Mouse (Mus musculus) intestine, embryonic 14.5 days (tissue): Measurements from ENCODE around the gene Klk10. TPM values are rescaled to one million over a fixed set of nuclear protein-coding genes. Genes with fewer than 3 reads are reported as not detected.

ENCODE experiments used
- ATAC-seq: fragments of 200-750 bp; cut with Nextera tagmentation; replicated peaks from 2 replicates; pipeline ENCODE4 v1.8.0; 2017; ENCODE audit warnings: low read depth, moderate number of reproducible peaks, moderate TSS enrichment, moderate library complexity; ENCODE audit not compliant: low FRiP score, low TSS enrichment
- DNase-seq: peaks from one replicate; pipeline ENCODE4 v3.0.0-alpha.2; 2018; ENCODE audit warnings: low spot score
- H3K27ac ChIP-seq: fragments of 300-500 bp; sonication (generic); 2 replicates; pipeline ENCODE4 v1.5.1; 2014; ENCODE audit warnings: low read depth, mild to moderate bottlenecking, control low read depth
- H3K27me3 ChIP-seq: fragments of 300-500 bp; sonication (generic); replicated peaks from 2 replicates; pipeline ENCODE4 v1.6.1; 2014; ENCODE audit warnings: low read length, control low read depth; ENCODE audit not compliant: control insufficient read depth, insufficient read depth
- H3K36me3 ChIP-seq: fragments of 300-500 bp; sonication (generic); 2 replicates; pipeline ENCODE4 v1.6.1; 2014; ENCODE audit warnings: low read length, control low read depth; ENCODE audit not compliant: control insufficient read depth, insufficient read depth
- H3K4me1 ChIP-seq: fragments of 300-500 bp; sonication (generic); replicated peaks from 2 replicates; pipeline ENCODE4 v1.6.1; 2014; ENCODE audit warnings: low read length, control low read depth, mixed read lengths; ENCODE audit not compliant: control insufficient read depth, insufficient read depth
- H3K4me2 ChIP-seq: fragments of 300-500 bp; sonication (generic); 2 replicates; pipeline ENCODE4 v1.6.1; 2014; ENCODE audit warnings: low read length
- H3K4me3 ChIP-seq: fragments of 300-500 bp; sonication (generic); 2 replicates; pipeline ENCODE4 v1.5.1; 2014; ENCODE audit warnings: low read depth, low read length, control low read depth, mixed read lengths
- H3K9ac ChIP-seq: fragments of 300-500 bp; sonication (generic); 2 replicates; pipeline ENCODE4 v1.6.1; 2014; ENCODE audit warnings: mild to moderate bottlenecking, low read length
- H3K9me3 ChIP-seq: fragments of 300-500 bp; sonication (generic); 2 replicates; pipeline ENCODE4 v1.6.1; 2016; ENCODE audit warnings: low read length, control low read depth; ENCODE audit not compliant: control insufficient read depth
- WGBS: fragments of 180-500 bp; shearing (Covaris S2); extraction: QIAGEN DNeasy Blood & Tissue Kit; methylation state at CpG from one replicate; pipeline ENCODE4 v1.1.7; 2014; 5-methylcytosine and 5-hydroxymethylcytosine counted together
- polyA plus RNA-seq: library from polyadenylated mRNA; unstranded; fragments of >200 nt; fragmentation: Nextera tagmentation; extraction: Ambion mirVana; gene quantifications from 2 replicates; pipeline ENCODE4 v1.2.1, GENCODE M21; 2014

Klk10 gene
- polyA plus RNA-seq, 1 experiment from 2014 or later = 1.4 TPM

- H3K36me3 ChIP-seq = no peaks in the 10 kb centered on the region
- H3K9me3 ChIP-seq = no peaks in the 10 kb centered on the region
- 0 out of 2 replicates have a peak, but pooled peaks cover 8% of the 10 kb centered on the region for H3K4me1 ChIP-seq
- no peak overlapping the region for H3K4me2 ChIP-seq
- no peak overlapping the region for H3K9ac ChIP-seq
- DNase-seq (no peak), ATAC-seq (no peak)
- 0 out of 2 replicates have a peak, but pooled peaks cover 5% of the 10 kb centered on the region for H3K27me3 ChIP-seq
- WGBS = 80% methylated on average over 7 of the region's 7 CpGs
- H3K27ac ChIP-seq = no peak overlapping the region
- no peak overlapping the region for H3K4me3 ChIP-seq
Observed at GRCm38 (mm10) chr7:43799876-43800275, 19.0 kb downstream of the Klk10 start.

- Histone ChIP-seq H3K4me3 (no peak within 1 kb of the TSS), H3K36me3 (no peaks in the 10 kb centered on the region), H3K9ac (no peak within 1 kb of the TSS), H3K9me3 (no peaks in the 10 kb centered on the region), H3K4me2 (no peak within 1 kb of the TSS), H3K27me3 (no peaks in the 10 kb centered on the region), H3K4me1 (no peaks in the 10 kb centered on the region), H3K27ac (no peak within 1 kb of the TSS)
- DNase-seq (no peak), ATAC-seq (no peak)
- WGBS = 41% methylated on average over 5 of the region's 5 CpGs
Observed at GRCm38 (mm10) chr7:43810994-43811393, 30.2 kb downstream of the Klk10 start, which contains the start of gene Klk7. Gene Klk7, plus strand, starts transcription at chr7:43811294.

GRCm38 (mm10) chr7:43815211-43815610, 34.4 kb downstream of the Klk10 start:
- DNase-seq = peak; percentile 10
- 85% methylated on average over 7 of the region's 7 CpGs for WGBS

GRCm38 (mm10) chr7:43816746-43817145, 35.9 kb downstream of the Klk10 start:
- Histone ChIP-seq H3K4me1 (no peaks in the 10 kb centered on the region), H3K4me3 (no peak overlapping the region), H3K27me3 (no peaks in the 10 kb centered on the region), H3K36me3 (no peaks in the 10 kb centered on the region), H3K4me2 (no peak overlapping the region), H3K9ac (no peak overlapping the region), H3K27ac (no peak overlapping the region), H3K9me3 (no peaks in the 10 kb centered on the region)
- ATAC-seq (no peak), DNase-seq (peak; percentile 13)

More at GRCm38 (mm10) chr7:43815211-43815610, 34.4 kb downstream of the Klk10 start:
- Histone ChIP-seq H3K4me1 (no peaks in the 10 kb centered on the region), H3K36me3 (no peaks in the 10 kb centered on the region), H3K9me3 (no peaks in the 10 kb centered on the region), H3K9ac (no peak overlapping the region), H3K4me3 (no peak overlapping the region), H3K27ac (no peak overlapping the region), H3K4me2 (no peak overlapping the region), H3K27me3 (no peaks in the 10 kb centered on the region)
- ATAC-seq = no peak

- Histone ChIP-seq H3K27me3 (no peaks in the 10 kb centered on the region), H3K4me2 (no peak overlapping the region), H3K4me3 (no peak overlapping the region), H3K9me3 (no peaks in the 10 kb centered on the region), H3K9ac (no peak overlapping the region), H3K4me1 (no peaks in the 10 kb centered on the region), H3K36me3 (no peaks in the 10 kb centered on the region), H3K27ac (no peak overlapping the region)
- ATAC-seq = no peak
- no peak for DNase-seq
- 87% methylated on average over 7 of the region's 7 CpGs for WGBS
Observed at GRCm38 (mm10) chr7:43821581-43821980, 40.7 kb downstream of the Klk10 start.

GRCm38 (mm10) chr7:43824199-43824598, 43.4 kb downstream of the Klk10 start, which contains the start of gene Klk6:
Gene Klk6, plus strand, starts transcription at chr7:43824499.
- no peaks in the 10 kb centered on the region for H3K27me3 ChIP-seq
- H3K27ac ChIP-seq = no peak within 1 kb of the TSS
- 83% methylated on average over 10 of the region's 10 CpGs for WGBS
- ATAC-seq (no peak), DNase-seq (no peak)
- H3K4me3 ChIP-seq = no peak within 1 kb of the TSS
- H3K9me3 ChIP-seq = no peaks in the 10 kb centered on the region
- no peaks in the 10 kb centered on the region for H3K36me3 ChIP-seq
- no peaks in the 10 kb centered on the region for H3K4me1 ChIP-seq
- H3K9ac ChIP-seq = no peak within 1 kb of the TSS
- H3K4me2 ChIP-seq = no peak within 1 kb of the TSS

GRCm38 (mm10) chr7:43826056-43826455, 45.2 kb downstream of the Klk10 start:
- no peak overlapping the region for H3K27ac ChIP-seq
- no peak overlapping the region for H3K9ac ChIP-seq
- no peak overlapping the region for H3K4me3 ChIP-seq
- WGBS = 87% methylated on average over 5 of the region's 5 CpGs
- no peaks in the 10 kb centered on the region for H3K36me3 ChIP-seq
- H3K9me3 ChIP-seq = no peaks in the 10 kb centered on the region
- DNase-seq (no peak), ATAC-seq (no peak)
- no peak overlapping the region for H3K4me2 ChIP-seq
- no peaks in the 10 kb centered on the region for H3K27me3 ChIP-seq
- no peaks in the 10 kb centered on the region for H3K4me1 ChIP-seq

- DNase-seq (no peak), ATAC-seq (no peak)
- no peak overlapping the region for H3K27ac ChIP-seq
- 83% methylated on average over 4 of the region's 4 CpGs for WGBS
- no peak overlapping the region for H3K9ac ChIP-seq
- no peaks in the 10 kb centered on the region for H3K27me3 ChIP-seq
- H3K4me2 ChIP-seq = no peak overlapping the region
- H3K9me3 ChIP-seq = no peaks in the 10 kb centered on the region
- H3K36me3 ChIP-seq = no peaks in the 10 kb centered on the region
- no peak overlapping the region for H3K4me3 ChIP-seq
- H3K4me1 ChIP-seq = no peaks in the 10 kb centered on the region
Observed at GRCm38 (mm10) chr7:43827706-43828105, 46.9 kb downstream of the Klk10 start.

- H3K4me2 ChIP-seq = no peak overlapping the region
- H3K4me3 ChIP-seq = no peak overlapping the region
- H3K27me3 ChIP-seq = no peaks in the 10 kb centered on the region
- 88% methylated on average over 8 of the region's 8 CpGs for WGBS
- no peak for DNase-seq
- H3K9ac ChIP-seq = no peak overlapping the region
- no peaks in the 10 kb centered on the region for H3K4me1 ChIP-seq
- no peak overlapping the region for H3K27ac ChIP-seq
- H3K36me3 ChIP-seq = no peaks in the 10 kb centered on the region
- H3K9me3 ChIP-seq = no peaks in the 10 kb centered on the region
- no peak for ATAC-seq
Observed at GRCm38 (mm10) chr7:43829006-43829405, 48.2 kb downstream of the Klk10 start.
